Mouse (Mus musculus): ENCODE results near the gene Gm20388. TPM values are rescaled to one million over a fixed set of nuclear protein-coding genes. Genes with fewer than 3 reads are reported as not detected.

Gm20388 gene
- total RNA-seq, 1 experiment: 27.0 TPM

GRCm38 (mm10) chr8:120573866-120574265, 663.2 kb downstream of the Gm20388 start:
- H3K36me3 ChIP-seq (ENCODE audit: control insufficient read depth, insufficient read depth, low read length, poor library complexity, severe bottlenecking): peaks cover 97% of the 10 kb centered on the region
- H3K27ac ChIP-seq (ENCODE audit: insufficient read depth, low read depth, low read length, poor library complexity, severe bottlenecking): no peak overlapping the region
- in situ Hi-C loops (cut with MboI; ENCODE audit: low sequenced_read_pairs in 2 of 2, unreplicated experiment in 2 of 2): no loop called here
- DNase-seq (ENCODE audit: low read depth, low spot score): no peak
- TF ChIP-seq HCFC1 (IDR thresholded peaks at IDR 0.05; ENCODE audit: borderline replicate concordance, insufficient read depth, low read length) (no peak), ZC3H11A (IDR thresholded peaks at IDR 0.05; ENCODE audit: borderline replicate concordance, low read depth, low read length) (no peak), MAFK (IDR thresholded peaks at IDR 0.05; ENCODE audit: insufficient read depth, low read depth, low read length) (no peak), CHD2 (IDR thresholded peaks at IDR 0.05; ENCODE audit: low read depth, low read length) (no peak), ZNF384 (IDR thresholded peaks at IDR 0.05; ENCODE audit: low read depth, low read length) (no peak)
- no peak overlapping the region for H3K9ac ChIP-seq (ENCODE audit: insufficient read depth, low read depth, low read length, poor library complexity, severe bottlenecking)
- peaks cover 0 to 24% of the 10 kb centered on the region in 2 experiments; a peak in 2 of 4 replicates for H3K4me1 ChIP-seq (ENCODE audit: control insufficient read depth in 2 of 2, insufficient read depth in 2 of 2, low read length in 2 of 2, poor library complexity in 1 of 2)
- no peak overlapping the region for H3K4me3 ChIP-seq (ENCODE audit: insufficient read depth in 1 of 2, low read depth in 1 of 2, low read length in 2 of 2, poor library complexity in 1 of 2, severe bottlenecking in 1 of 2)
- no peaks in the 10 kb centered on the region for H3K9me3 ChIP-seq (ENCODE audit: control insufficient read depth, insufficient read depth, low read depth, low read length)

- Histone ChIP-seq H3K27ac (ENCODE audit: insufficient read depth, low read depth, low read length, poor library complexity, severe bottlenecking) (no peak overlapping the region), H3K4me3 (ENCODE audit: insufficient read depth in 1 of 2, low read depth in 1 of 2, low read length in 2 of 2, poor library complexity in 1 of 2, severe bottlenecking in 1 of 2) (no peak overlapping the region), H3K9ac (ENCODE audit: insufficient read depth, low read depth, low read length, poor library complexity, severe bottlenecking) (no peak overlapping the region), H3K4me1 (ENCODE audit: control insufficient read depth in 2 of 2, insufficient read depth in 2 of 2, low read length in 2 of 2, poor library complexity in 1 of 2) (peaks cover 0 to 15% of the 10 kb centered on the region in 2 experiments; a peak in 2 of 4 replicates), H3K9me3 (ENCODE audit: control insufficient read depth, insufficient read depth, low read depth, low read length) (no peaks in the 10 kb centered on the region), H3K36me3 (ENCODE audit: control insufficient read depth, insufficient read depth, low read length, poor library complexity, severe bottlenecking) (peaks cover 95% of the 10 kb centered on the region)
- TF ChIP-seq CHD2 (IDR thresholded peaks at IDR 0.05; ENCODE audit: low read depth, low read length): no peak
- no peak for TF ChIP-seq ZNF384 (IDR thresholded peaks at IDR 0.05; ENCODE audit: low read depth, low read length)
- no peak for TF ChIP-seq MAFK (IDR thresholded peaks at IDR 0.05; ENCODE audit: insufficient read depth, low read depth, low read length)
- DNase-seq (ENCODE audit: low read depth, low spot score): peak; percentile 41
- in situ Hi-C loops (cut with MboI; ENCODE audit: low sequenced_read_pairs in 2 of 2, unreplicated experiment in 2 of 2): no loop called here
Measured at GRCm38 (mm10) chr8:120574941-120575340, 664.3 kb downstream of the Gm20388 start.

GRCm38 (mm10) chr8:120575801-120576200, 665.2 kb downstream of the Gm20388 start:
- DNase-seq (ENCODE audit: low read depth, low spot score): no peak
- H3K9ac ChIP-seq (ENCODE audit: insufficient read depth, low read depth, low read length, poor library complexity, severe bottlenecking): no peak overlapping the region
- no peaks in the 10 kb centered on the region for H3K9me3 ChIP-seq (ENCODE audit: control insufficient read depth, insufficient read depth, low read depth, low read length)
- no peak overlapping the region for H3K27ac ChIP-seq (ENCODE audit: insufficient read depth, low read depth, low read length, poor library complexity, severe bottlenecking)
- in situ Hi-C loops (cut with MboI; ENCODE audit: low sequenced_read_pairs in 2 of 2, unreplicated experiment in 2 of 2): no loop called here
- H3K4me3 ChIP-seq (ENCODE audit: insufficient read depth in 1 of 2, low read depth in 1 of 2, low read length in 2 of 2, poor library complexity in 1 of 2, severe bottlenecking in 1 of 2): no peak overlapping the region
- TF ChIP-seq ZNF384 (IDR thresholded peaks at IDR 0.05; ENCODE audit: low read depth, low read length): no peak
- no peak for TF ChIP-seq MAFK (IDR thresholded peaks at IDR 0.05; ENCODE audit: insufficient read depth, low read depth, low read length)
- H3K4me1 ChIP-seq (ENCODE audit: control insufficient read depth in 2 of 2, insufficient read depth in 2 of 2, low read length in 2 of 2, poor library complexity in 1 of 2): peaks cover 0 to 9% of the 10 kb centered on the region in 2 experiments; a peak in 1 of 4 replicates
- peaks cover 96% of the 10 kb centered on the region for H3K36me3 ChIP-seq (ENCODE audit: control insufficient read depth, insufficient read depth, low read length, poor library complexity, severe bottlenecking)

DNA sequence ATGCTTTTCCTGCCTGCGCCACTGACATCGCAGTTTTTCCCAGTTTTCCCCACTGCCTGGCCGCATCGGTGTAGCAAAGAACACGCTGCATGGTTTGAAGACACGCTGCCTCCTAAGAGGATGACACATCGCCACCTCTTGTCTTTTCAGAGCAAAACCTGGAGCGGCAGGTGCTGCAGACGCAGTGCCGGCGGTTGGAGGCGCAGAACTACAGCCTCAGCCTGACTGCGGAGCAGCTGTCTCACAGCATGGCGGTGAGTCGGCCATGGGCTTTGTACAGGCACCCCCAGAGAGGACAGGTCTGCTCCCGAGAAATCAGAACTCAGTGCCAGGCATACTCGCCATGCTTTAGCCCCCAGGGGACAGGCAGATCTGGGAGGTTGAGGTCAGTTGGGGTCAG, 667.2 kb downstream of the Gm20388 start:
- H3K9ac ChIP-seq (ENCODE audit: insufficient read depth, low read depth, low read length, poor library complexity, severe bottlenecking): no peak overlapping the region
- no peaks in the 10 kb centered on the region for H3K9me3 ChIP-seq (ENCODE audit: control insufficient read depth, insufficient read depth, low read depth, low read length)
- no peak overlapping the region for H3K27ac ChIP-seq (ENCODE audit: insufficient read depth, low read depth, low read length, poor library complexity, severe bottlenecking)
- no peak for DNase-seq (ENCODE audit: low read depth, low spot score)
- in situ Hi-C loops (cut with MboI; ENCODE audit: low sequenced_read_pairs in 2 of 2, unreplicated experiment in 2 of 2): no loop called here
- TF ChIP-seq ZC3H11A (IDR thresholded peaks at IDR 0.05; ENCODE audit: borderline replicate concordance, low read depth, low read length) (no peak), CHD2 (IDR thresholded peaks at IDR 0.05; ENCODE audit: low read depth, low read length) (no peak), MAFK (IDR thresholded peaks at IDR 0.05; ENCODE audit: insufficient read depth, low read depth, low read length) (no peak), HCFC1 (IDR thresholded peaks at IDR 0.05; ENCODE audit: borderline replicate concordance, insufficient read depth, low read length) (no peak), ZNF384 (IDR thresholded peaks at IDR 0.05; ENCODE audit: low read depth, low read length) (no peak)
- H3K4me3 ChIP-seq (ENCODE audit: insufficient read depth in 1 of 2, low read depth in 1 of 2, low read length in 2 of 2, poor library complexity in 1 of 2, severe bottlenecking in 1 of 2): no peak overlapping the region
- peaks cover 0 to 7% of the 10 kb centered on the region in 2 experiments; a peak in 1 of 4 replicates for H3K4me1 ChIP-seq (ENCODE audit: control insufficient read depth in 2 of 2, insufficient read depth in 2 of 2, low read length in 2 of 2, poor library complexity in 1 of 2)
- peaks cover 92% of the 10 kb centered on the region for H3K36me3 ChIP-seq (ENCODE audit: control insufficient read depth, insufficient read depth, low read length, poor library complexity, severe bottlenecking)

DNA sequence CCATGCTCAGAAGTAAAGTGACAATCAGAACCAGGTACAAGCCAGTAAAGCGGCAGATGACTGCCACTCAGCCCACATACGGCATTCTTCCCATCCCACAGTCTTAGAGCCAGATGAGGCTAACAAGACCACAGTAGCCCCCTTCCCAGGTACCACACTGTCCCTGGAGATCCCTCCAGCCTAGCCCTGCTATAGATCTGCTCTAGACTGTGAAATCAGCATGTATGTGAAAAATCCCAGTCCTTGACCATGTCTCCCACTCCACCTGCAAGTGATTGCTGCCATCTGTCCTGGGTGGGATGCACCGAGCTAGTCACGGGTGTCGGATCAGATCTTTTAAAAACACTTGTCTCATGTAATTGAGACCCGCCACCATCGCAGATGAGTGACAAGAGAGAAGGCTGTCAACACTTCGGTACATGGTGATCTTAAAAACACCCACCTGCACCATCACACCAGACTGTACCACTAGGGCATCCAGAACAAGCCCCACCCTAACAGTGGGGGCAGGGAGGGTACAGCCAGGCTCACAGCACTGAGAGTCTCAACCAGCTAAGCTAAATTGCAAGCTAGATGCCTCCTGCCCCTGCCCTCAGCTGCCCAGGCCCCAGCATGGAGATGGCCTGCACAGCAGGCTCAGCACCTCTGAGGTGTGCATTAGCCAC, 669.8 kb downstream of the Gm20388 start:
- no peak overlapping the region for H3K9ac ChIP-seq (ENCODE audit: insufficient read depth, low read depth, low read length, poor library complexity, severe bottlenecking)
- peaks cover 77% of the 10 kb centered on the region for H3K36me3 ChIP-seq (ENCODE audit: control insufficient read depth, insufficient read depth, low read length, poor library complexity, severe bottlenecking)
- no peak for TF ChIP-seq ZNF384 (IDR thresholded peaks at IDR 0.05; ENCODE audit: low read depth, low read length)
- no peak for TF ChIP-seq CHD2 (IDR thresholded peaks at IDR 0.05; ENCODE audit: low read depth, low read length)
- no peak for TF ChIP-seq HCFC1 (IDR thresholded peaks at IDR 0.05; ENCODE audit: borderline replicate concordance, insufficient read depth, low read length)
- TF ChIP-seq ZC3H11A (IDR thresholded peaks at IDR 0.05; ENCODE audit: borderline replicate concordance, low read depth, low read length): no peak
- TF ChIP-seq MAFK (IDR thresholded peaks at IDR 0.05; ENCODE audit: insufficient read depth, low read depth, low read length): no peak
- in situ Hi-C loops (cut with MboI; ENCODE audit: low sequenced_read_pairs in 2 of 2, unreplicated experiment in 2 of 2): no loop called here
- H3K27ac ChIP-seq (ENCODE audit: insufficient read depth, low read depth, low read length, poor library complexity, severe bottlenecking): no peak overlapping the region
- H3K9me3 ChIP-seq (ENCODE audit: control insufficient read depth, insufficient read depth, low read depth, low read length): no peaks in the 10 kb centered on the region
- H3K4me3 ChIP-seq (ENCODE audit: insufficient read depth in 1 of 2, low read depth in 1 of 2, low read length in 2 of 2, poor library complexity in 1 of 2, severe bottlenecking in 1 of 2): no peak overlapping the region
- peaks cover 0 to 3% of the 10 kb centered on the region in 2 experiments; a peak in 1 of 4 replicates for H3K4me1 ChIP-seq (ENCODE audit: control insufficient read depth in 2 of 2, insufficient read depth in 2 of 2, low read length in 2 of 2, poor library complexity in 1 of 2)
- no peak for DNase-seq (ENCODE audit: low read depth, low spot score)
